Mouse (Mus musculus) adipocyte (in vitro differentiated cells): ENCODE results near the gene Fbxl2.
"Not testable (repeated sequence)": the region's sequence is repeated elsewhere in the genome, so short reads cannot be mapped to it uniquely, and the experiment has no call there.

ENCODE experiments used
- DNase-seq: peaks from one replicate; pipeline ENCODE4 v3.0.0-alpha.2; 2016; ENCODE audit warnings: low spot score

Gene Fbxl2

GRCm38 (mm10) chr9:114046028-114046427, at the start of gene Fbxl2:
TSS of gene Fbxl2 (minus strand) at chr9:114046191.
- DNase-seq: no peak

- no peak for DNase-seq
Observed at GRCm38 (mm10) chr9:114094854-114095253, 48.9 kb upstream of the Fbxl2 start.

GRCm38 (mm10) chr9:114092188-114092587, 46.2 kb upstream of the Fbxl2 start:
- DNase-seq: not testable (repeated sequence)

- DNase-seq: not testable (repeated sequence)
Observed at GRCm38 (mm10) chr9:114088885-114089284, 42.9 kb upstream of the Fbxl2 start.

- no peak for DNase-seq
Observed at GRCm38 (mm10) chr9:114087106-114087815, 41.3 kb upstream of the Fbxl2 start.

- DNase-seq: no peak
Observed at GRCm38 (mm10) chr9:114086422-114086821, 40.4 kb upstream of the Fbxl2 start.

- DNase-seq: no peak
Observed at GRCm38 (mm10) chr9:114073681-114074080, 27.7 kb upstream of the Fbxl2 start.

- no peak for DNase-seq
Observed at GRCm38 (mm10) chr9:114069372-114069771, 23.4 kb upstream of the Fbxl2 start.

GRCm38 (mm10) chr9:114068494-114069053, 22.6 kb upstream of the Fbxl2 start:
- no peak for DNase-seq

- no peak for DNase-seq
Observed at GRCm38 (mm10) chr9:114057090-114057796, 11.3 kb upstream of the Fbxl2 start, which contains the start of gene Susd5. TSS of gene Susd5 (plus strand) at chr9:114057140.

- DNase-seq: no peak
Observed at GRCm38 (mm10) chr9:114052866-114053265, 6.9 kb upstream of the Fbxl2 start.

- no peak for DNase-seq
Observed at GRCm38 (mm10) chr9:114052031-114052430, 6.0 kb upstream of the Fbxl2 start.

- DNase-seq: no peak
Observed at GRCm38 (mm10) chr9:114050778-114051177, 4.8 kb upstream of the Fbxl2 start.

- DNase-seq: no peak
Observed at GRCm38 (mm10) chr9:114050106-114050505, 4.1 kb upstream of the Fbxl2 start.

- no peak for DNase-seq
Observed at GRCm38 (mm10) chr9:114046676-114047075, 685 bp upstream of the Fbxl2 start.

- no peak for DNase-seq
Observed at GRCm38 (mm10) chr9:114044446-114044845, 1.5 kb downstream of the Fbxl2 start.

- no peak for DNase-seq
Observed at GRCm38 (mm10) chr9:114042490-114042889, 3.5 kb downstream of the Fbxl2 start.

- no peak for DNase-seq
Observed at GRCm38 (mm10) chr9:114040945-114041344, 5.0 kb downstream of the Fbxl2 start.

- DNase-seq: peak; percentile 5
Observed at GRCm38 (mm10) chr9:114026261-114026934, 19.6 kb downstream of the Fbxl2 start.

- DNase-seq: no peak
Observed at GRCm38 (mm10) chr9:114025846-114026245, 20.1 kb downstream of the Fbxl2 start.

GRCm38 (mm10) chr9:114025182-114025581, 20.8 kb downstream of the Fbxl2 start:
- no peak for DNase-seq

GRCm38 (mm10) chr9:114022141-114022540, 23.9 kb downstream of the Fbxl2 start:
- DNase-seq: no peak
